Mouse (Mus musculus) CD4-positive naive resting alpha-beta T cell, adult 76 days (primary cell): Measurements from ENCODE around the gene Rplp0. TPM values are rescaled to one million over a fixed set of nuclear protein-coding genes. Genes with fewer than 3 reads are reported as not detected.

ENCODE experiments used
- total RNA-seq: library from RNA; stranded (reverse); gene quantifications from one replicate; pipeline ENCODE4 v1.2.4, GENCODE M21; 2023

Rplp0 gene
- 3,206 TPM for total RNA-seq

DNA sequence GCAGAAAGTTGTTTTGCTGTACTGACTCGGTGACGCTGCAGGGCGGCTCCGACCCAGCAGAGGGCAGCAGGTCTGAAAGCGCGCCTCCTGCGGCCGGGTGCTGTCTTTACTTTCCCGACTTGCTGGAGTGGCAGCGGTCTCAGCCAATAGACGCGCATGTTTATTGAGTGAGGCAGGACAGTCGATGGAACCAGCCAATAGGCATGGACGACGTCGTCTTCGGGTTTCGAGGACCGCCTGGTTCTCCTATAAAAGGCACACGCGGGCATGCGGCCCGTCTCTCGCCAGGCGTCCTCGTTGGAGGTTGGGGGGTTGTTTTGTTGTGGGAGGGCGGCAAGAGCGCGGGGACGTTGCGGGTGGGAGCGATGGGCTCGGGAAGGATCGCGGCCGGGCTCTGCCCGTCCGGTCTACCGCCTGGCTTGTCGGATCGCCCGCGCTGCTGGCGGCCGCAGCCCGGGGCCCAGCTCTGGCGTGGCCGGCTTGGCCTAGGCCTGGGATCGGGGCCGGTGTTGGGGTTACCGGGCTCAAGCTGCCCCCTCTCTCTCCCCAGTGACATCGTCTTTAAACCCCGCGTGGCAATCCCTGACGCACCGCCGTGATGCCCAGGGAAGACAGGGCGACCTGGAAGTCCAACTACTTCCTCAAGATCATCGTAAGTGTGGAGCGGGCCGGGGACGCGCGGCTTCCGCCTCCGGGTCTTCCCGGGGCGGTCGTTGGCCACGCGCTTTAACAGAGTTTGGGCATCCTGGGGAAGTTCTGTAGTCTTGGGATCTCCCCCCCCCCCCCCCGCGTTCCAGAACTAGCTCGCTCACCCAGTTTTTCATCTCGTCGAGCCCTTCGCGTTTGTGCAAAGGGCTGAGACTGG, at the start of gene Rplp0:
Gene Rplp0, plus strand, starts transcription at position 231 of the 865 bp plus-strand sequence.

DNA sequence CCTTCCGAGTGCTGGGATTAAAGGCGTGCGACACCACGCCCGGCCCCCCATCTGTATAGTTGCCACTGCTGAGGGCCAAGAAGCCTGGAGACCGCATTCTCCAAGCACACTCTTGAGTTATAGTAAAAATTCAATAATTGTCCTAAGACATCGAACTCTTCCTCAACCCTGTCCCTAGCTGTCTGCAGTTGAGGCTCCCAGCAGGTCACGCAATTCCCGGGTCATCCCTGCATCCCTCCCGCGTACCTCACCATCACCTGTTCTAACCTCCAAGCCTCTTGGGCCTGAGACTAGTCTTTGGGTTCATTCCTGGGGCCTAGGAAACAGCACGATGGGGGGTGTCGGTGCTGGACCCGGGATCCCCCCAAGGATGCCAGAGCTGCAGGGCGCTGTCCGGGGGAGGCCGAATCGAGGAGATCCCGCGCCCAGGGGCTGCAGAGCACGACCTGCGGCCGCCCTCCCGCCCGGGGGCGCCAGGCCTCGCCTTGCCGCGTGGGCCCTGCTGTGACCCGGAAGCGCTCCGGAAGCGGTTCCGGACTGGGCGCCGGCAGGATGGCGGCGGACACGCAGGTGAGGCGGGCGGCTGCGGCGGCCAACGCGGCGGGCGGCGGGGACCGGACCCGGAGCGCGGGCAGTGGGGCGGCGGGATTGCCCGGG, 5.6 kb downstream of the Rplp0 start, which contains the start of gene Gcn1l1:
Gene Gcn1l1, plus strand, starts transcription at position 518 of the 657 bp plus-strand sequence.

Other genes starting within 250 kb of the Rplp0 start
- gene Srsf9, start 232.3 kb upstream of the Rplp0 start, total RNA-seq, result 33.1 TPM
- gene Gatc, start 218.3 kb upstream of the Rplp0 start, total RNA-seq, result 4.3 TPM
- 15.2 TPM for gene Triap1, start 218.2 kb upstream of the Rplp0 start, total RNA-seq
- 213 TPM for gene Cox6a1, start 210.5 kb upstream of the Rplp0 start, total RNA-seq
- gene Msi1, start 129.9 kb upstream of the Rplp0 start, total RNA-seq, result not detected
- not detected for gene Pla2g1b, start 93.2 kb upstream of the Rplp0 start, total RNA-seq
- 9.1 TPM for gene Sirt4, start 74.7 kb upstream of the Rplp0 start, total RNA-seq
- 62.9 TPM for gene Pxn, start 52.8 kb upstream of the Rplp0 start, total RNA-seq
- 101 TPM for gene Gcn1l1, start 5.8 kb downstream of the Rplp0 start, total RNA-seq
- 65.4 TPM for gene Rab35, start 72.4 kb downstream of the Rplp0 start, total RNA-seq
- gene Bicdl1, start 172.2 kb downstream of the Rplp0 start, total RNA-seq, result 133 TPM